Mouse (Mus musculus): Measurements from ENCODE around the gene Phyh.

The Phyh gene

DNA sequence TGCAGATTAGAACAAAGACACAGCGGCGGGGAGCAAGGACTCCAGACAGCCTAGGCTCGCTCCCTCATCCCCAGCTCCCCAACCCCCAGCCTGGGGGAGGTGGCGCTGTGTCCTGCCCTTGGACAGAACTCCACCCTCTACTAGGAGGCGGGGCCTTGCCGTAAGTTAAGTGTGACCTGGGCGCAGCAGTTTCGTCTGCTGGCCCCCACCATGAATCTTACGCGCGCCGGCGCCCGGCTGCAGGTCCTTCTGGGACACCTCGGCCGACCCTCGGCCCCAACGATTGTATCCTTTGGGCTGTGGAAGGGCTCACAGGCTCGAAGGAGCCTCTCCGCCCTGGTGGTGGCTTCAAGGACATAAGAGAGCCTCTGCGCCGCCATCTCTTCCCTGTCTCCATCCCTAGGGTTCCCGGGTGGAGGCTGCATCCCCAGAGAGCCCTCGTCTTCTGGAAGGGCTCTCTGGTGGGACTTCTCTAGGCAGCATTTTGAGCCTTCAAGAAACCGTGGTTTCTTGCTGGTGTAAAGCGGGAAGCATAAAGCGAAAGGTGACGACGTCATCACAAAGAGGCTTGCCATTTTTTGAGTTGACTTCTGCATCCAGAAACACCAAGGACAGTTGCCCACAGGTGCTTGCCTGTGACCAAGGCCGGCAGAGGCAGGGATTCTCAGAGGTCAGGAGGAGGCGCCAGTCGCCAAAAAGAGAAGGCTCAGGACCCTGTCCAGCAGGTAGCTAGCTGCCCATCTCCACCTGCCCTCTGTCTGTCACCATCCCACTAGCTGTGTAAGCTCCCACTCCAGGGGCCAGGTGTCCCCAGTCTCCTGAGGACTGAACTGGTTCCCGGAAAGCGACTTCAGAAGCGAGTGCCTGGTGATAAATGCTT is at the start of gene Phyh:
Gene Phyh (plus strand): TSS at position 160 of the 880 bp plus-strand sequence.
- DNase-seq, result peak; percentile 95

DNA sequence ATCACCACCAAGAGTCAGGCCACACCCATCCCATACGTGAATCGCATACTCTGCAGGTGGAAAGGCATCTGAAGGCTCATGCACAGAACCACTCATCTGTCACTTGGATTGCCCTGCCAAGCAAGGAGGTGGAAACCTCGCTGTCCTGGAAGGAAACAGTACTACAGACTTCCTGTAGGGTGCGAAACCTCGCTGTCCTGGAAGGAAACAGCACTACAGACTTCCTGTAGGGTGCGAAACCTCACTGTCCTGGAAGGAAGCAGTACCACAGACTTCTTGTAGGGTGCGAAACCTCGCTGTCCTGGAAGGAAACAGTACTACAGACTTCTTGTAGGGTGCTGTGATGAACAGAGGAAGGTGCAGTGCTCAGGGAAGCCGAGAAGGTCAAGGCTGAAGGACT is 46.1 kb upstream of the Phyh start:
- DNase-seq, result no peak

DNA sequence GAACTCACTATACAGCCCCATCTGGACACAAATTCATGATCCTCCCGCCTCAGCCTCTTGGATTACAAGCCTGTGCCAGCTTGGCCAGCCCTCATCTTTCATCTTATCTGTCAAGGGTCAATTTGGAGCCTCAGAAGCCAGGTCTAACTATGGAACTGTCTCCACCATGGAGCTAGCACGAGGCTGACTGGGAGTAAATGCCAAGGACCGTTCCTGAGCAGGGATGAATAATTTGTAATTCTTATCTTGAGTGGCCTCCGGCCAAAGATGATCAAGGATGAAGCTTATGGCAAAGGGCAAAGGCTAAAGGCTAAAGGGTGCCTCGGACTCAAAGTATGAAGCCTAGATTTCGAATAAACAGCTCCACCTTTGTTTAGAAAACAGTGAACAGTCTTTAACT is 45.5 kb upstream of the Phyh start:
- DNase-seq, result no peak

DNA sequence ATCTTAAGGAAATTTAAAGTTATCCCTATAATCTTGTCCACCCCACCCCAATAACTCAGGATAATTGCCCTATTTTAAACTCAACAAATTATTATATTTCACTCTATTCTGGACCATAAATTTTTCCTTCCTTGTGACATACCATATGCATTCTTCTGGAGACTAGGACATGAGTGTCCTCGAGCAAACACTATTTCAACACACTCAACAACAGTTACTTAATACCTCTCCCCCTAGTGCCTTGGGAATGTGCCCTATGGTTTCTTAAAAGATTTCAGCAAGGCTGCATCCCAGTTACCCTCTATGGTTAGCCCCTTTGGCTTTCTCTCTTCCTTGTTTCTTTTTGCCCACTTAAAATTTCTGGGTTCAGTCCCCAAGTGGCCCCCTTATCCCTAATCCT is 43.7 kb upstream of the Phyh start:
- DNase-seq, result peak; percentile 35

DNA sequence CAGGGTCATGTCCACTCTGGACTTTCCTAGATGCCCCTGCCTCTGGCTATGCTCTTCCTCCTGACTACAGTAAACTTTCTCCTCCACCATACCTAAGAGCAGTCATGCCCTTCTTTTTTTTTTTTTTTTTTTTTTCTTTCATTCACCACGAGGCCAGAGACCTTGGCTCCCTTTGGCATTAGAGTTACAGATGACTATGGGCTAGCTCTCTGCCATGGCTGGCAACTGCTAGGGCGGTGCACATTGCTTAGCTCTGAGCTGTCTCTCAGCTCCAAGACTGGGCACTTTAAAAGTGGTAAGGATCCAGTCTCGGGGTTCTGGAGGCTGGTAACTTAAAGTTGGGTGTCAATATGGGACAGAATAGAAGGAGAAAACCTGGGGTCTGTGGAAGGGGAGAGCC is 42.7 kb upstream of the Phyh start:
- DNase-seq, result no peak

DNA sequence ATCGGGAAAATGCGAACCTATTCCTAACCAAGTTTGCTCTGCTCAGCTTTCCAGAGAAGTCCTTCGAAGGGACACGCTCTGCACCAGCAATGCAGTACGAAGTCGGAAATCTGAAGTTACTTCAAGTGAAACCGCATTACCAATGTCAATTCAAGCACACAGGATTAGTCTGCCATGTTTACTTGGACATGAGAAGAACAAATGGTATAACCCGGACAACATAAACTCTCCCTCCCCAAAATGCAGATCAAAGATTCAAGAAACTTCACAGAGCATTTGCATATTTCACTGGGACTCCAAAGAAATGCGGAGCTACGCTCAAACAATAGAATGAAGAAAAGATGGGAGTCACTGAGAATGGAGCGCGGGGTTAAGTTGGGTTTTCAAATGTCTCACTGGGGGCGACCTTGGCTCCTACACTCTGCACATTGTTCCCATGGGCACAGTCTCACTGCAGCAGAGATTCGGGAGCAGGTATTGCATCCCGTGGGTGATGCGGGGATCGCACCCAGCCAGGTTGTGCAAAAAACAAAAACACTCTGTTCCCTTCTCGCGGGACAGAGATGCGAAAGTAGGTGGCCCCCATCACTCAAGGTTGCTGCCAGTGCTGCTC is 38.0 kb upstream of the Phyh start:
- peak; percentile 11 for DNase-seq

DNA sequence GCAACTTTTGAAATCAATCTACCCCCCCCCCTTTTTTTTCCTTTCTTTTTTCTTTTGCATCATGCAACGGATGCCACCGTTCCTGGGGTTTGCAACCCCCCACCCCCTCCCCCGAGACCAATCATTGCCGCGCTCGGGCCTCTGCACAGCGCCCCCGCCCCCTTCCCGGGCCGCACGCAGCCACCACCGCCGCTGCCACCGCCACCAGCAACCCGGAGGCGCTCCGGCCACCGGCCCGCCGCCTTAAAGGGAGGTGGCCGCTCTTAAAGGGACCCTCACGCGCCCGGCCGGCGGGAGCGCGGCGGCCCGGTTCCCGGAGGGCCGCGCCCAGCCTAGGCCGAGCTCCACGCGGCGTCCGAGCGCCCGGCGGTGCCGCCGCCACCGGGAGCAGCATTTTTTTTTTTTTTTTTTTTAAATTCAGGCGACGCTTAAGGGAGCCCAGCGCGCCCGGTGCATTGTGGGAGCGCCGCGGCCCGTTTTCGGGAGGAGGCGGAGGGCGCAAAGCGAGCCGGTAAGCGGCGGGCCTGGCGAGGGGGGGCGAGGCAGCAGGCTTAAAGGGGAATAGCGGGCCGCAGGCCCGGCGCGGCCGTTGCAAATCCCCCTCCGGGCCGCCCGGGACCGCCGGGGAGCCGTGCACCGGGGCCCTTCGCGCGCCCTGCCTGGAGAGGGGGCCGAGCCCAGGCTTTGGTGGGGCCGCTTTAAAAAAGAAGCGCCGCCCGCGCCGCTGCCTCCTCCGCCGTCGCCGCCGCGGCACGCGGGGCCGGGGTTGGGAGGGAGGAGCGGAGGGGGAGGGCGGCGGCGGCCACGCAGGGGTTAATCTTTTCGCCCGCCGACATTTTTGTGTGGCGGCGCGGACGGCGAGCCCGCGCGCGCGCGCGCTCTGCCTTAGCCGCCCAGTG is 37.2 kb upstream of the Phyh start, which contains the start of gene Sephs1:
Gene Sephs1 (plus strand): TSS at position 215 of the 899 bp plus-strand sequence.
- peak; percentile 84 for DNase-seq

DNA sequence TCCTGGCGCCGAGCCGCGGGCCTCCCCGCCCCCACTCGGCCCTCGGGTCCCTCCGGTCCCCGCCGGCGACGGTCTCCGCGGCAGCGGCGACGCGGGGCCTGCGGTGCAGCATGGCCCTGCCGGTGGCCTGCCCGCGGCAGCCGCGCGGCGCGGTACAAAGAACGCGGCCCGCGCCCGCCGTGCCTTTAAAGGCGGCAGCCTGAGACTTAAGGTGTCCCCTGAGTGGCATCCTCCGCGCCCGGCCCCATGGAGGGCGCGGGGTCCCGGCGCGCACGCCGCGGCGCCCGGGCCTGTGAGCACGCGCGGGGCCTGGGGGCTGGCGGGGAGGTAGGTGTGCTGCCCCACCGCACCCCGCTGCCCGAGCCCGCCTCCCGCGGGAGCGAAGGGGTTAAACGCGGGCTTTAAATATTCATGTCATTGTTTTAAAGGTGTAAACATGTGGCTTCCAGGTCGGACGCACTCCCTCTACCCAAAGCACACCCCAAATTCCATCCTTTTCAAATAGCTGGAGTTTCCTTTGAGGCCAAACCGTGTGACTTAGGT is 36.5 kb upstream of the Phyh start:
- DNase-seq, result peak; percentile 77

DNA sequence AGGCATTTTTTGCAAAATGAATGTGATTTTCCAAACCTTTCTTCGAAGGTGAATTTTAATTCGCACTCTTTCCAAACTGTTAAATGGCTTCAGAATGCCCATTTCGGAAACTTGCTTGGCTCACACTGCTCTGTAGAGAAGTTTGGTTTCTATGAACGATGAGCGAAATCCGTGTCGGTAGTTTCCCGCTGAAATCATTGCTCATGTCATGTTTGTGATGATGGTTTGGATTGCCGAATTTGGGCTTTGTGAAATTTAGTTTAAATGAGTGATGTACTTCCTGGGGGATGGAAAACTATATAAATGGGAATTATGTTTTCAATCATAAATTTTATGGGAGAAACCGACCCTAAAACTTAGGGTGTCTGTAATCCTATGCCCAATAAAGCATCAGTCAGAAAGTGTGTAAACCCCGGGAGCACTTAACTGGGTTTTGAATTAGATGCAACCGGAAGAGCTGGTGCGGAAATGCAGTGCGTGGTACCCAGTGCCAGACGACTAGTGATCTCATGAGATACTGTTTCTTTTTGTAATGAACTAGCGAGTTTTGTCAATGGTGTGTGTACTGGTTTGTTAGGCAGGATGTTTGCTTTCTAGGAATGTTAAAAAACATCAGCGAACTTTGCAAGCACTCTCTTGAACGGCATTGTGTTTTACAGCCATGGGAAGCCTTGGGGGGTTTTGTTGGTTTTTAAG is 35.7 kb upstream of the Phyh start:
- DNase-seq, result no peak

DNA sequence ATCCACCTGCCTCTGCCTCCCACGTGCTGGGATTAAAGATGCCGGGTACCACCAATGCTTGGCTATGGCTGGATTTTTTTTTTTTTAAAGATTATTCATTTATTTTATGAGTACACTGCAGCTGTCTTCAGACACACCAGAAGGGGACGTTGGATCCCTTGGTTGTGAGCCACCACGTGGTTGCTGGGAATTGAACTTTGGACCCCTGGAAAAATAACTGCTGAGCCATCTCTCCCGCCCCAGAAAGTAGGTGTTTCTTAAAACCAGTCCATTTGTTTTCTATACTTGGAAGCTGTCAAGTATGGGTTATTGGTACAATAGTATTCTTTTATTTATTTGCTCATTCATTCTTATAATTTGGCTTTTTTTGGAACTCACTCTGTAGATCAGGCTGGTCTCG is 31.9 kb upstream of the Phyh start:
- DNase-seq, result no peak

DNA sequence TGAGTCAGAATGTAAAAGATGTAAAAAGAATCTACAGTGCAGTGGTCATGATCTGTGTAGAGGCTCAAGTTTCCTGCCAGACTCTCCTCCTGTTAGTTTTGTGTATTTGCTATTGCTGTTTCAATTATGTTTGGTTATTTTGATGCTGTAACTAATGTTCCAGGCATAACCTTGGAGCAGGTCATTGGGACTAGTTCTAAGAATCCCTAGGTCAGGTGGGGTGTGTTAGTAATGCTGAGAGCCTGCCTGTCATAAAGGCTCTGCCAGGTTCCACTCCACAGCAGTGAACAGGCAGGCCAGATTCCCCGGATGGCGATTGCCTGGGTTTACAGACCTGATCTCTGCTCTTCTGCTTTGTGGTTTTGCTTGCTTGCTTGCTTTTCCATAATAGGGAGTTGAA is 23.2 kb upstream of the Phyh start:
- no peak for DNase-seq

DNA sequence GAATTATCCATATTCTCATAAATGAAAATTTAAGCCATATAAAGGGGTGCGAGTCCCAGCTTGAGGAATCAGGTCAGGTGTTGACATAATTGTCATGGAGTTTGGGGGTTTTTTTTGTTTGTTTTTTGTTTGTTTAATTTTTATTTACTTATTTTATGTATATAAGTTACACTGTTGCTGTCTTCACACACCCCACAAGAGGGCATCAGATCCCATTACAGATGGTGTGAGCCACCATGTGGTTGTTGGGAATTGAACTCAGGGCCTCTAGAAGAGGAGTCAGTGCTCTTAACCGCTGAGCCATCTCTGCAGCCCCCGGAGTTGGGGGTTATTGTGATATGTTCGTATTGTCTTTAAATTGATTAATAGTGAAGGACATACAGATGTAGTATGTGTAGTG is 21.8 kb upstream of the Phyh start:
- no peak for DNase-seq

DNA sequence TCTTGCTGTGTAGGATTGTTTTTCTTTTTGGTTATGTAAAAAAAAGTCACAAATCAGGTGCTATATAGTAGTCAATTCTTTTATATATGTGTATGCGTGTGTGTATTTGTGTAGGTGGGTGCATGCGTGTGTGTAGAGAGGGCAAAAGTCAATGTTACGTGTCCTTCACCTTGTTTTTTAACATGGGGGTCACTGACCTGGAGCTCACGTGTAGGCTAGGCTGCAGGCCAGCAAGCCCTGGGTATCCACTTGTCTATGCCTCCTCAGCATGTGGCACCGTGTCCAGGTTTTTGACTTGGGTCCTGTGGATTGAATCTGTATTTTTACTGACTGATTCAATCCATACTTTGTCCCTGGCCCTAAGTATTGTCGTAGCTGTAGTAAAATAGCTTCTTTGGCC is 18.2 kb upstream of the Phyh start:
- DNase-seq, result no peak

DNA sequence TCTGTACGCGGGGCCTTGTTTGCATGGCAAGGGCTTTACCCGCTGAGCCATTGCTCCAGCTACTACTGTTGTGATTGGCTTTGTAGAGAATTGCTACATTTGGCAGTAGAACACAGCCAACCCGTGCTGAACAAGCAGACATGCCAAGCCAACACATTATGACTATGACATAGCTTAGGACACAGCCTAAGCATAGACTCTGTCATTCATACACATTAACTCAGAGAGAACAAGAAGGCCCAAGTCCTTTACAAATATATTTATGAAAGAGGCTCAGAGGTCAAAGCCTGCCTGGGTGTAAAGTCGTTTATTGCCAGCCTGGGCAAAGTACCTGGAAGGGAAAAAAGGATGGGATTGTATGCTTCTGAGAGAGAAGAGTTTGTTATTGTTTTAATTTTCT is 16.5 kb upstream of the Phyh start:
- no peak for DNase-seq

DNA sequence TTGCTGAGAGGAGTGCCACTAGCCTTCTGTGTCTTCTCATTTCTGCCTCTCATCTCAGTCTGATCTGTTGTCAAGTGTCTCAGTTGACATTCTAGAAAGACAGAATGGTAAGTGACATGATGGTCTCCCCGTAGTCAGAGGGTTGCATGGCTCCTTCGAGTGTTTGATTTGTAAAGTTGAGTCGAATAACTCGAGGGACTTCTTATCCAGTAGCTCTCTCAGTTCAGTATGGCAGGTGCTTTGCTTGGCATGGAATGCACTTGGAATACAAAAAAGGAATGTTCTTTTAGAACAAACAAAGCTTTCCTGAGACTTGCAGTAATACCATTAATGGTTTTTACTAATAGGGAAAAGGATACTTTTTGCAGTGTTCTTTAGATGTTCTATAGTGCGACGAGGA is 11.7 kb upstream of the Phyh start:
- peak; percentile 34 for DNase-seq

DNA sequence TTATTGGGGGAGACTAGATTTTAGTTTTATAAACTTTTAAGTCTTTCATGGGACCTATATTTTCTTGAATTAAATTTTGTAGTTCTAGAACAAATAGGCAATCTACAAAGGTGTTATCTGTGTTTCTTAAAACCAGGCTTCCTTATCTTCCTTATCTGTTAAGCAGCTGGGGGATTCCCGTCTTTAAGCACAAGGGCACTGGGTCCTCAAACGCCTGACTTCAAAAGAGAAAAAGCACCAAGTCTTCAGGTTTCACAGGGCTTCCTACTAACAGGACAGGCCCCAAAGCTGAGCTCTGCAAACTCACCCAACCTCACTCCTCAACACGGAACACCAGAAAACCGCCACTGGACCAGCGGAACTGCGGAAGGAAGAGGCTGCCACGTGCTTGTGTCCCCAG is 10.9 kb upstream of the Phyh start:
- no peak for DNase-seq

DNA sequence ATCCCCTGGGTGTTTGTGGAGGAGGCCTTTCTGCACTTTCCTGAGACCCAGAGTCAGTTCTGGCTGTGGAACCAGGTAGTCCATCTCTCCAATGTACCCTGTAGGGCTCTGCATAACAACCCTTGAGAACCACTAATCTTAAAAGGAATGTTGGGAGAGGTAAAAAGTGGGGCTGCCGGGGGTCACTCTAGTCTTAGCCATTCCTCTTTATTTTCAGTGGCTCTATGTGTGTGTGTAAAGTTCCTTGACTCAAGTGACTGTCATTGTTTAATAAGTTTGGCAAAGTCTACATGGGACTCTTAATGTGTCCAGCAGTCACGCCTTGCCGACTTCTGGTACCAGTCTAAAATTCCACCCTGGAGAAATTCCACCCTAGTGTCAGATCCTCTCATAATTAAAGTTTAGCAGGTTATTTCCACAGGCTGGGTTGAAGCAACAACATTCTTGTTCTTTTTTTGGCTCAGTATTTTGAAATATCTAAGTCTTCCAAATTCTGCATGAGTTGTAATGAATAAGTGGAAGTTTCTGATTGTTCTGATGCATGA is 10.0 kb upstream of the Phyh start:
- peak; percentile 24 for DNase-seq

DNA sequence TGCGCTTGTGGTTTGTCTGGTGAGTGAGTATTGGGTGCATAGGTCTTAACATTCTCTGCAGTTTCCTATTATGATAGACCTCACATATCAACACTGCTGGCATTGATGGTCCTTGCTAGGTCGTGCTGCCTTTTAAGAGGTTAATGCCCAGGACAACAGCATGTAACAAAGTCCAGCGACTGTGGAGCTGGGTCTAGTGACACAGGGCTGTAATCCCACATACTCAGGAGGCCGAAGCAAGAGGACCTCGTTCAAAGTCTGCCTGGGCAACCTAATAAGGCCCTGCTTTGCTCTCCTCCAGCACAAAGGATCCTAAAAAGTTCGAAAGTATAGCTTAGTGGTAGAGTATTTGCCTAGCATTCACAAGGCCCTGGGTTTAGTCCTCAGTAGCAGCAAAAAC is 8.9 kb upstream of the Phyh start:
- no peak for DNase-seq

DNA sequence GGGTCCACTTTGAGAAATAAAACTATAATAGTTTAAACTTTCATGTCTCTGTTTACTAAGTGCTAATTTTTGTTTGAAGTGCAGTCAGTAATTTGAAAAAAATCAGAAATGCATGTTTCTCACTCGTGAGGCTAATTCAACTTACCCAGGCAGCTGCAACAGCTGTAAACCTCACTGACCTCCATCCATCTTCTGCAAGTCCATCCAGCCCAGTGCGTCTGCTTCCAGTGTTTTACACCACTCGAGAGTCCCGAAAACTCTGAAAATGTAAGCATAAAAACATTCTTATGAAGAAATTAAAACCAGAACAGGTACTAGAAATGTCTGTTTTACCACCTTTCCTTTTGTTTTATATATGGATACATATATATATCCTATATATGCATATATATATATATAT is 8.3 kb upstream of the Phyh start:
- no peak for DNase-seq

DNA sequence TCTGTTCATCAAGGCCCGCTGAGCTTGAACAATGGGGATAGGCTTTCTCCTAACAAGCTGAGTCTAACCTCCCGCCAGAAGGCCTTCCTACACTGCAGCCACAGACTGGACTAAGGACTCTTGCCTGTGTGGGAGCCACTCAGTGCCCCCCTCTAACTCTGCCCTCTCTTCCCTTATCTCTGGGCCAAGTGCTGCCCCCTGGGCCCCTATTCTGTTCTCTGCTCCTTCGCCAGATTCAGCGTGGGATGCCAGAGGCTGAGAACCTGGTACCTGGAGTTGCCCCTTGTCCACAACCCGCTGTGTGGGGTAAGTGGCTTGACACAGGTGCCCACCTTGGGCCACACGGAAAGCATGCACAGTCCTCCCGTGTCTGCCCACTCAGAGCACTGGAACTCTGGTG is 4.9 kb upstream of the Phyh start:
- DNase-seq, result no peak

DNA sequence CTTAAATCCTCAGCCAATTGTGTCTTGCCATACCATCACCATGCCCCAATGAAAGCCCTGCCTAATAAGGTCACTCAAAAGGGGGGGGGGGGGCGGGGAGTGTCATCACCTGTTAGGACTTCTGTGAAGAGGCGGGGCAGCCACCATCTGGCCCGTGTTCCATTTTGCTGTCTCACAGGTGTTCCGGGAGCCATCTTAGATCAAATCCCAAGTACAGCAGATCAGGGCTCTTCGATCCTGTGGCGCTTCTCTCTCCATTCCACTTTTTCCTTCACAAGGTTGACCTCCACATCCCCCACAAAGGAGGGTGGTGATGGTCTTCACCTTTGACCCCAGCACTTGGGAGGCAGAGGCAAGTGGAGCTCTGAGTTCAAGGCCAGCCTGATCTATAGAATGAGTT is 2.8 kb upstream of the Phyh start:
- no peak for DNase-seq

DNA sequence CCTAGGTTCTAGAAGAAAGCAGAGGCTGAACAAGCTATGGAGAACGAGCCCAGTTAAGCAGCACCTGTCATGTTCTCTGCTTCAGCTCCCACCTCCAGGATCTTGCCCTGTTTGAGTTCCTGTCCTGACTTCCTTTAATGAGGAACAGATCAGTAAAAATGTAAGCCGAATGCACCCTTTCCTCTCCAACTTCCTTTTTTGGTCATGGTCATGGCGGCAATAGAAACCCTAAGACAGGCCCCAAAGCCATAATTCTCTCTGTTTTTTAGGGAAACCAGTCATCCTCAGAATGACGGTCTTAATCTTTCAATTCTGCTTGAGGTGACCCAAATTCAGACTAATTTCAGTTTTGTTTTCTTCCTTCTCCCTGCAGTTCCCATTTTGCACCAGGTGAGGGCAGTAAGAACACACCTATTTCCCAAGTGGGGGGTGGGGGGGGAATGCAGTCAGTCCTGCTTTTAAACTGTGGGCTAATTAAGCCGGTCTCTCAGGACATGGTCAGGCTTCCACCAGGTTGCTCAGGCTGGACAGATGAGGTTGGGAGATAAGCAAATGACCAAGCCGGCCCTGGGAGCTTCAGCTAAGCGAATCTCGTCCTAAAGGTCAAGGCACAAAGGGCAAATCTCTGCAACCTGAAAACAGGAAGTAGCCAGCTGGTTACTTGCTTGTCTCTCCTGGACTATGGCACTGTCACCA is 1.3 kb upstream of the Phyh start:
- DNase-seq, result peak; percentile 80

Data from lung, postnatal 36 days (tissue).